Mouse (Mus musculus) heart, embryonic 12.5 days (tissue): ENCODE results near the gene Nop2. TPM values are rescaled to one million over a fixed set of nuclear protein-coding genes. Genes with fewer than 3 reads are reported as not detected.
A peak's percentile ranks its signal among the peaks of the same experiment; 100 is the strongest.

ENCODE experiments used
- ATAC-seq: fragments of 200-750 bp; cut with Nextera tagmentation; 2 replicates; pipeline ENCODE4 v1.8.0; 2017; ENCODE audit warnings: moderate TSS enrichment, moderate library complexity; ENCODE audit not compliant: insufficient number of reproducible peaks, low FRiP score
- H3K27ac ChIP-seq: fragments of 300-500 bp; sonication (generic); 2 replicates; pipeline ENCODE4 v1.5.1; 2016; ENCODE audit warnings: mild to moderate bottlenecking, moderate library complexity; ENCODE audit not compliant: poor library complexity, severe bottlenecking
- H3K27me3 ChIP-seq: fragments of 300-500 bp; sonication (generic); replicated peaks from 2 replicates; pipeline ENCODE4 v1.6.1; 2016; ENCODE audit warnings: mild to moderate bottlenecking, moderate library complexity
- H3K36me3 ChIP-seq: fragments of 300-500 bp; sonication (generic); 2 replicates; pipeline ENCODE4 v1.6.1; 2016; ENCODE audit warnings: mild to moderate bottlenecking, moderate library complexity
- H3K4me1 ChIP-seq: fragments of 300-500 bp; sonication (generic); replicated peaks from 2 replicates; pipeline ENCODE4 v1.6.1; 2016; ENCODE audit warnings: mild to moderate bottlenecking
- H3K4me2 ChIP-seq: fragments of 300-500 bp; sonication (generic); 2 replicates; pipeline ENCODE4 v1.6.1; 2016; ENCODE audit warnings: mild to moderate bottlenecking, moderate library complexity
- H3K4me3 ChIP-seq: fragments of 300-500 bp; sonication (generic); 2 replicates; pipeline ENCODE4 v1.5.1; 2016; ENCODE audit warnings: mild to moderate bottlenecking
- H3K9ac ChIP-seq: fragments of 300-500 bp; sonication (generic); 2 replicates; pipeline ENCODE4 v1.6.1; 2016; ENCODE audit warnings: mild to moderate bottlenecking, moderate library complexity
- H3K9me3 ChIP-seq: fragments of 300-500 bp; sonication (generic); replicated peaks from 2 replicates; pipeline ENCODE4 v1.6.1; 2016; ENCODE audit warnings: mild to moderate bottlenecking, moderate library complexity
- WGBS: fragments of 180-500 bp; shearing (Covaris S2); methylation state at CpG from one replicate; pipeline ENCODE4 v1.1.7; 2016; 5-methylcytosine and 5-hydroxymethylcytosine counted together
- polyA plus RNA-seq: library from polyadenylated mRNA; unstranded; fragments of >200 nt; fragmentation: Nextera tagmentation; extraction: Ambion mirVana; gene quantifications from 2 replicates; pipeline ENCODE4 v1.2.1, GENCODE M21; 2016

Nop2 gene
- polyA plus RNA-seq, 1 experiment from 2014 or later: 55.0 TPM

- H3K27me3 ChIP-seq: no peaks in the 10 kb centered on the region
- H3K9ac ChIP-seq: no peak overlapping the region
- H3K4me2 ChIP-seq: no peak overlapping the region
- no peaks in the 10 kb centered on the region for H3K9me3 ChIP-seq
- H3K4me1 ChIP-seq: 0 out of 2 replicates have a peak, but pooled peaks cover 4% of the 10 kb centered on the region
- H3K36me3 ChIP-seq: peaks cover 100% of the 10 kb centered on the region
- WGBS: 91% methylated on average over 5 of the region's 5 CpGs
- H3K27ac ChIP-seq: no peak overlapping the region
- no peak for ATAC-seq
- H3K4me3 ChIP-seq: no peak overlapping the region
These were observed 43.8 kb downstream of the Nop2 start for GRCm38 (mm10) chr6:125175469-125175868.

- Histone ChIP-seq H3K27ac (no peak overlapping the region), H3K4me3 (no peak overlapping the region), H3K36me3 (peaks cover 98% of the 10 kb centered on the region), H3K9me3 (no peaks in the 10 kb centered on the region), H3K9ac (no peak overlapping the region), H3K4me1 (no peaks in the 10 kb centered on the region), H3K27me3 (no peaks in the 10 kb centered on the region), H3K4me2 (no peak overlapping the region)
- ATAC-seq: no peak
- 93% methylated on average over 7 of the region's 7 CpGs for WGBS
These were observed 47.9 kb downstream of the Nop2 start for GRCm38 (mm10) chr6:125179601-125180000.

GRCm38 (mm10) chr6:125182133-125182532, 50.4 kb downstream of the Nop2 start:
- WGBS: 89% methylated on average over 5 of the region's 5 CpGs
- peaks cover 98% of the 10 kb centered on the region for H3K36me3 ChIP-seq
- H3K4me3 ChIP-seq: no peak overlapping the region
- H3K4me2 ChIP-seq: no peak overlapping the region
- H3K27me3 ChIP-seq: no peaks in the 10 kb centered on the region
- H3K9me3 ChIP-seq: no peaks in the 10 kb centered on the region
- H3K4me1 ChIP-seq: no peaks in the 10 kb centered on the region
- no peak overlapping the region for H3K9ac ChIP-seq
- no peak for ATAC-seq
- H3K27ac ChIP-seq: no peak overlapping the region

DNA sequence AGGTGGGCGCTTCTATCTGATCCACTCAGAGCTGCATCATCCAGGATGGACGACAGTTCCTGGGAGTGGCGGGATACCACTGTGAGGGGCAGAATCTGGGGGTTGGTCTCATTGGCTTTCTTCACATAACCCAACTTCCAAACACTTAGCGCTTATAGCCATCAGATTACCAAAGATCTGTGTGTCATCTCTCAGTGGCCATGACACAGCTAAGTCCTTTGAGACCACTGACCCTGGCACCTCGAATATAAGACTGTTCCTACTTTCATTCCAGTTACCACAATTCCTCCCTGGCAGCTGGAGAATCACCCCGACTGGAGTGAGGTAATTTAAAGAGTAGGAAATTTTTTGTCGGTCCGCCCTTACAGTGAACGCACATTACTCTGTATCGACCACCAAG, 54.5 kb downstream of the Nop2 start:
- Histone ChIP-seq H3K4me1 (peaks cover 4% of the 10 kb centered on the region; the same call in 1 of the 2 replicates), H3K9me3 (no peaks in the 10 kb centered on the region), H3K27ac (no peak overlapping the region), H3K27me3 (no peaks in the 10 kb centered on the region), H3K36me3 (peaks cover 83% of the 10 kb centered on the region), H3K9ac (no peak overlapping the region), H3K4me3 (no peak overlapping the region), H3K4me2 (no peak overlapping the region)
- no peak for ATAC-seq
- 93% methylated on average over 10 of the region's 10 CpGs for WGBS

- Histone ChIP-seq H3K9ac (peak overlapping the region; percentile 83), H3K4me3 (peak overlapping the region; percentile 78), H3K4me2 (peak overlapping the region; percentile 81), H3K27ac (peak overlapping the region; percentile 100), H3K36me3 (peaks cover 64% of the 10 kb centered on the region), H3K9me3 (no peaks in the 10 kb centered on the region), H3K4me1 (peaks cover 15% of the 10 kb centered on the region), H3K27me3 (no peaks in the 10 kb centered on the region)
- no peak for ATAC-seq
These were observed 59.1 kb downstream of the Nop2 start for GRCm38 (mm10) chr6:125190816-125191215.

DNA sequence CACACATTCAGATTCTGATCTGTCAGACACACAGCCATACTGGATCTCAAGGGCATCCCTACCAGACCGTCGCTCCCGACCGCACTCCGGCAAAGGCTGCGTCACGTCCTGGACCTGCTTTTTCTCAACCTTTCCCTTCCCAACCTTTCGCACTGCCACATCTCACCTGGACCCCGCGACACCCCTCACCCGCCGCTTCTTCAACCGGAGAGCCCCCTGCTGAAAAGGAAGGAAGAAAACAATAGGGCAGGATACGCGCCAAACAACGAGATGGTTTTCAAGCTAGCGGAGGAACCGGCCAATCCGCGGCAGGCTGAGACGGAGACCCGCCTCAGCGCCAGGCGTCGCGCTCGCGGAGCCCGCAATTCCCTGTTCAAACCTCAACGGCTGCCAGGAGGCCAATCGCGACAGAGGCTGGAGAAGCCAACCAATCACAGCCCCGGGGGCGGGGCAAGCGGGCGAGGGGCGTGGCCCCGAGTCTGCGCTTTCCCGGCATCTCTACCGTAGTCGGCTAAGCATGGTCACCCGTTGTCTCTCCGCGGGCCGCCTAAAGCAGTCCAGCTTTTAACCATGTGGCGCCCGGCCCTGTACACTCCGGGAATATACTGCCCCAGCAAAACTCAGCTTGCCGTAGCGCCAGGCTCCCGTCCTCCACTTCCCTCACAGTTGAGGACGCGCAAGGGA, 59.8 kb downstream of the Nop2 start, which contains the start of the genes Ncapd2 and Mrpl51:
Ncapd2 (minus strand) TSS at position 370 of the 684 bp plus-strand sequence.
Mrpl51 (plus strand) TSS at position 470 of the 684 bp plus-strand sequence.
- H3K9ac ChIP-seq: peak within 1 kb of the TSS; percentile 88
- H3K4me2 ChIP-seq: peak within 1 kb of the TSS; percentile 81
- peaks cover 58% of the 10 kb centered on the region for H3K36me3 ChIP-seq
- no peaks in the 10 kb centered on the region for H3K9me3 ChIP-seq
- ATAC-seq: peak; percentile 96
- peak within 1 kb of the TSS; percentile 78 for H3K4me3 ChIP-seq
- no peaks in the 10 kb centered on the region for H3K27me3 ChIP-seq
- peak within 1 kb of the TSS; percentile 100 for H3K27ac ChIP-seq
- WGBS: under 1% methylated on average over 54 of the region's 54 CpGs
- H3K4me1 ChIP-seq: peaks cover 15% of the 10 kb centered on the region

GRCm38 (mm10) chr6:125192016-125192714, 60.5 kb downstream of the Nop2 start:
- peaks cover 15% of the 10 kb centered on the region for H3K4me1 ChIP-seq
- no peaks in the 10 kb centered on the region for H3K9me3 ChIP-seq
- peak overlapping the region; percentile 88 for H3K9ac ChIP-seq
- H3K4me3 ChIP-seq: peak overlapping the region; percentile 78
- H3K4me2 ChIP-seq: peak overlapping the region; percentile 81
- peak overlapping the region; percentile 100 for H3K27ac ChIP-seq
- no peaks in the 10 kb centered on the region for H3K27me3 ChIP-seq
- peaks cover 51% of the 10 kb centered on the region for H3K36me3 ChIP-seq
- peak; percentile 93 for ATAC-seq
- under 1% methylated on average over 34 of the region's 34 CpGs for WGBS

- 29% methylated on average over 5 of the region's 5 CpGs for WGBS
- peak overlapping the region; percentile 88 for H3K9ac ChIP-seq
- H3K4me1 ChIP-seq: peaks cover 15% of the 10 kb centered on the region
- peaks cover 44% of the 10 kb centered on the region for H3K36me3 ChIP-seq
- H3K27me3 ChIP-seq: no peaks in the 10 kb centered on the region
- ATAC-seq: no peak
- H3K4me3 ChIP-seq: peak overlapping the region; percentile 78
- no peaks in the 10 kb centered on the region for H3K9me3 ChIP-seq
- peak overlapping the region; percentile 81 for H3K4me2 ChIP-seq
- H3K27ac ChIP-seq: peak overlapping the region; percentile 100
These were observed 61.1 kb downstream of the Nop2 start for GRCm38 (mm10) chr6:125192841-125193240.

DNA sequence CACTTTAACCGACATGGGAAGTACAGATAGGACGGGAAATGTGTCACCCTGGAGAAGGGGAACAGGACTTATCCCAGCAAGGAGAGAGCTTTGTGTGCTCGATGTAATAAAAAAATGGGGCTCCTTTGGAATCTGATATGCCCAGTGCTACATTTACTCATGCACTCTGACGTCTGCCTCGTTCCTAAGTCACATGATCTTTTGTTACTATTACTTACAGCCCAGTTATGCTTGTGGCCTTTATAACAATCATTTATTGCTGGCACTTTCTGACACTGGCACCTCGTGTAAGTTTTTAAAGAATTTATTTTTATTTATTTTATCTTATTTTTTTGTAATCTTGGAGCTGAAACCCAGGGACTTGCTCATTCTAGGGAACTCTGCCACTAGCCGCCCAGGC, 61.7 kb downstream of the Nop2 start:
- Histone ChIP-seq H3K36me3 (peaks cover 39% of the 10 kb centered on the region), H3K9ac (no peak overlapping the region), H3K27me3 (no peaks in the 10 kb centered on the region), H3K4me2 (peak overlapping the region; percentile 81), H3K27ac (no peak overlapping the region), H3K9me3 (no peaks in the 10 kb centered on the region), H3K4me1 (peaks cover 15% of the 10 kb centered on the region), H3K4me3 (peak overlapping the region; percentile 78; the same call in 1 of the 2 replicates)
- ATAC-seq: no peak
- WGBS: 57% methylated on average over 7 of the region's 7 CpGs
